Mouse (Mus musculus) forebrain, embryonic 14.5 days (tissue): ENCODE measurements around the gene Nol4l. TPM values are rescaled to one million over a fixed set of nuclear protein-coding genes. Genes with fewer than 3 reads are reported as not detected.

ENCODE experiments used
- ATAC-seq: fragments of 200-750 bp; cut with Nextera tagmentation; 2 replicates; pipeline ENCODE4 v1.8.0; 2017; ENCODE audit warnings: mild to moderate bottlenecking, moderate library complexity
- DNase-seq: peaks from one replicate; pipeline ENCODE4 v3.0.0-alpha.2; 2015; ENCODE audit warnings: low spot score
- H3K27ac ChIP-seq: fragments of 300-500 bp; sonication (generic); 2 replicates; pipeline ENCODE4 v1.5.1; 2014; ENCODE audit warnings: low read depth, mild to moderate bottlenecking, control low read depth, low read length, moderate library complexity
- H3K27me3 ChIP-seq: fragments of 300-500 bp; sonication (generic); replicated peaks from 2 replicates; pipeline ENCODE4 v1.6.1; 2014; ENCODE audit warnings: low read length, control low read depth, mixed read lengths; ENCODE audit not compliant: control insufficient read depth, insufficient read depth
- H3K36me3 ChIP-seq: fragments of 300-500 bp; sonication (generic); 2 replicates; pipeline ENCODE4 v1.6.1; 2014; ENCODE audit warnings: low read length, control low read depth; ENCODE audit not compliant: control insufficient read depth, insufficient read depth
- H3K4me1 ChIP-seq: fragments of 300-500 bp; sonication (generic); 2 replicates; pipeline ENCODE4 v1.6.1; 2014; ENCODE audit warnings: antibody characterized with exemption, low read length, control low read depth; ENCODE audit not compliant: control insufficient read depth, insufficient read depth
- H3K4me2 ChIP-seq: fragments of 300-500 bp; sonication (generic); 2 replicates; pipeline ENCODE4 v1.6.1; 2014; ENCODE audit warnings: mild to moderate bottlenecking, control low read depth, low read length
- H3K4me3 ChIP-seq: fragments of 300-500 bp; sonication (generic); 2 replicates; pipeline ENCODE4 v1.5.1; 2014; ENCODE audit warnings: low read depth, low read length, control low read depth
- H3K9ac ChIP-seq: fragments of 300-500 bp; sonication (generic); 2 replicates; pipeline ENCODE4 v1.6.1; 2014; ENCODE audit warnings: mild to moderate bottlenecking, low read length, control low read depth, moderate library complexity
- H3K9me3 ChIP-seq: fragments of 300-500 bp; sonication (generic); replicated peaks from 2 replicates; pipeline ENCODE4 v1.6.1; 2016; ENCODE audit warnings: low read length, control low read depth, mixed read lengths; ENCODE audit not compliant: control insufficient read depth
- WGBS: fragments of 180-500 bp; shearing (Covaris S2); extraction: QIAGEN DNeasy Blood & Tissue Kit; methylation state at CpG from one replicate; pipeline ENCODE4 v1.1.7; 2014; 5-methylcytosine and 5-hydroxymethylcytosine counted together
- polyA plus RNA-seq: library from polyadenylated mRNA; unstranded; fragments of >200 nt; fragmentation: Nextera tagmentation; extraction: Ambion mirVana; gene quantifications from 2 replicates; pipeline ENCODE4 v1.2.1, GENCODE M21; 2014

Gene Nol4l
- polyA plus RNA-seq, 1 experiment from 2014 or later, result 31.4 TPM

- WGBS, result under 1% methylated on average over 51 of the region's 53 CpGs
- Histone ChIP-seq H3K4me3 (peak overlapping the region; percentile 74), H3K36me3 (no peaks in the 10 kb centered on the region), H3K9me3 (no peaks in the 10 kb centered on the region), H3K27me3 (no peaks in the 10 kb centered on the region), H3K4me2 (peak overlapping the region; percentile 97), H3K4me1 (peaks cover 11% of the 10 kb centered on the region), H3K9ac (peak overlapping the region; percentile 80), H3K27ac (peak overlapping the region; percentile 88)
- peak; percentile 46 for DNase-seq
- ATAC-seq, result peak; percentile 26
These were observed 398 bp downstream of the Nol4l start for GRCm38 (mm10) chr2:153529365-153529781.

DNA sequence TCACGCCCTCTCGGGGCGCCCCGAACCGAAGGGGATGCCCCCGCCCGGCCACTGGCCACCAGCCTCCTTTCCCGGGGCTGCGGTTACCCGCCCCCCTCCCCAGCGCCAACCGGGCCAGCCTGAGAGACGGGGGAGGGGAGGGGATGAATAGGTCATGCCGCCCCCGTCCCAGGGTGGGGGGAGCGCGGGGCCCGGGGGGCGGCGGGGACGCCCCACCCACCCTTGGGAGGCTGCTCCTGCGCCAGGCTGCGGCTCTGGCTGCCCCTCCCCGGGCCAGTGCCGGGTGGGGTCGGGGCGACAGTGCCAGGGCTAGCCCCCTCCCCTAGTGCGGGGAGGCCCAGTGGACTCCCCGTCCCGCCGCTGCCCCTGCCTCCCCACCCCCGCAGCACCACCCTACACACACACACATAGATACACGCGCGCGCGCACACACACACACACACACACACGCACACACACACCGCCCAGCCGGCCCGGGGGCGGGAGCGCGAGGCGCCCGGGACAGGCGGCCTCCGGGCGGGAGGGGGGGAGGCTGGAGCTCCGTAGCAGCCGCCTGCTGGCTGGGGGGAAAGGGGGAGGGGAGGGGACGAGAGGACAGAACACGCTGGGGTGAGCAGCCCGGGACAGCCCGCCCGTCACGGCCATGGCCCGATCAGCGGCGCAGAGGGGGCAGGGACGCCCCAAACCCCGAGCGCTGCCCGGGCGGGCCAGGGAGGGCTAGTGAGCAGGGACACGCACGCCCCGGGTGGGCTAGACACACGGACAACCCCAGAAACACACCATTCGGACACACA, 1.0 kb downstream of the Nol4l start:
- Histone ChIP-seq H3K4me3 (peak overlapping the region; percentile 74), H3K9ac (peak overlapping the region; percentile 80), H3K9me3 (no peaks in the 10 kb centered on the region), H3K36me3 (no peaks in the 10 kb centered on the region), H3K4me2 (peak overlapping the region; percentile 97), H3K27me3 (no peaks in the 10 kb centered on the region), H3K27ac (peak overlapping the region; percentile 88), H3K4me1 (peaks cover 13% of the 10 kb centered on the region)
- DNase-seq (peak; percentile 59), ATAC-seq (peak; percentile 42)
- WGBS, result under 1% methylated on average over 20 of the region's 70 CpGs

GRCm38 (mm10) chr2:153527580-153528531, 1.9 kb downstream of the Nol4l start:
- no peaks in the 10 kb centered on the region for H3K27me3 ChIP-seq
- ATAC-seq, result peak; percentile 45

DNA sequence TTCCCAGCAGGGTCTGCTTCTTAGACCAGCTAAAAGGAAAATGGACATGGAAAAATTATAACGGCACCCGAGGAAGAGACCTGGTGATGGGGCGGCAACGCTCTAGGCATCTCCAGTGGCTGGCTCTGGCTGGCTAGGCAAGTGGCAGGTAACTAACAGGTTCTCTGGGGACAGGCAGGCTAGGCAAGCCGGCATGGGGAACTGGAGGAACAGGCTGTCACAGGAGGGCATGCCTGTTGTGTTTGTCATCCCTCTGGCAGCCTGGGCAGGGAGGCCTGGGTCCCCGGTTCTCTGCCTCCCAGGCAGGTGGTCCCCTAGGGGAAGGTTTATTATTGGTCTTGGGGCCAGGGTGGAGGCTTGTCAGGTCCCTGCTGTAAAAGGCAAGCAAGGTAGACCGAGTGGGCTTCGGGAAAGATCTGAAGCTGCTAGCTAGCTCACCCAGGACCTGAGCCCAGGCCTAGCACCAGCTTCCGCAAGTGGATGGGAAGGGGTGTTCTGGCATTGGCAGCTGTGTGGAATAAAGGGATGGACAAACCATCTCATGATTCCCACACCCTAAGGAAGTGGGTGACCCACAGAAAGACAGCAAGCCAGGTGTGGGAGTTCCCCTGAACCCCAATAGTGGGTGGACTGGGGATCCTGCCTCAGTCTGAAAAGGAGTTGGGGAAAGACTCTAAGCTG, 2.8 kb downstream of the Nol4l start:
- Histone ChIP-seq H3K4me1 (peaks cover 19% of the 10 kb centered on the region), H3K4me2 (peak overlapping the region; percentile 97), H3K4me3 (peak overlapping the region; percentile 74), H3K27me3 (no peaks in the 10 kb centered on the region), H3K9ac (peak overlapping the region; percentile 80), H3K9me3 (no peaks in the 10 kb centered on the region), H3K36me3 (no peaks in the 10 kb centered on the region), H3K27ac (peak overlapping the region; percentile 17; the same call in 1 of the 2 replicates)
- 46% methylated on average over 9 of the region's 9 CpGs for WGBS
- DNase-seq (no peak), ATAC-seq (no peak)

More at GRCm38 (mm10) chr2:153527580-153528531, 1.9 kb downstream of the Nol4l start:
- no peaks in the 10 kb centered on the region for H3K36me3 ChIP-seq
- H3K27ac ChIP-seq, result peak overlapping the region; percentile 88
- WGBS, result under 1% methylated on average over 64 of the region's 85 CpGs
- no peaks in the 10 kb centered on the region for H3K9me3 ChIP-seq
- peak overlapping the region; percentile 97 for H3K4me2 ChIP-seq
- H3K9ac ChIP-seq, result peak overlapping the region; percentile 80
- H3K4me1 ChIP-seq, result peaks cover 13% of the 10 kb centered on the region
- peak overlapping the region; percentile 74 for H3K4me3 ChIP-seq
- DNase-seq, result peak; percentile 72

DNA sequence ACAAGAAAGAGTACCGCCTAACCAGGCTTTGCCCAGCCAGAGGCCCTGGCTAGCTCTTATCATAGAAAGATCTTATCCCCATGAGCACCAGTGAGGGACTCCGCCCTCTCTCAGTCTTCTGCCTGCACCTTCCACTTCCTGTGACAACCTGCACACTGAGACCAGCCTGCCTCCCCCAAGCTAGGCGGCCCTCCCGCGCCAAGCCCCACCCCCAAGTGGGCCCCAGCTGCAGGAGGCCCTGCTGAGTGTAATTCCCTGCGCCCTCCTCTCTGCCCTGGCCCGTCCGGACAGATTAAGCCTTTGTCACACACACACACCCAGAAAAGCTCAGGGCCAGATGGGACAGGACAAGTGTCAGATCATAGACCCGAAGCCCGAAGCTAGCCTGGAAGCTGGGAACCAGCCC, 3.9 kb downstream of the Nol4l start:
- ATAC-seq (no peak), DNase-seq (no peak)
- H3K4me3 ChIP-seq, result no peak overlapping the region
- H3K27ac ChIP-seq, result no peak overlapping the region; the same call in 1 of the 2 replicates
- no peaks in the 10 kb centered on the region for H3K27me3 ChIP-seq
- 13% methylated on average over 10 of the region's 10 CpGs for WGBS
- H3K9me3 ChIP-seq, result no peaks in the 10 kb centered on the region
- H3K4me2 ChIP-seq, result no peak overlapping the region
- H3K9ac ChIP-seq, result peak overlapping the region; percentile 32; the same call in 1 of the 2 replicates
- peaks cover 19% of the 10 kb centered on the region for H3K4me1 ChIP-seq
- H3K36me3 ChIP-seq, result no peaks in the 10 kb centered on the region

DNA sequence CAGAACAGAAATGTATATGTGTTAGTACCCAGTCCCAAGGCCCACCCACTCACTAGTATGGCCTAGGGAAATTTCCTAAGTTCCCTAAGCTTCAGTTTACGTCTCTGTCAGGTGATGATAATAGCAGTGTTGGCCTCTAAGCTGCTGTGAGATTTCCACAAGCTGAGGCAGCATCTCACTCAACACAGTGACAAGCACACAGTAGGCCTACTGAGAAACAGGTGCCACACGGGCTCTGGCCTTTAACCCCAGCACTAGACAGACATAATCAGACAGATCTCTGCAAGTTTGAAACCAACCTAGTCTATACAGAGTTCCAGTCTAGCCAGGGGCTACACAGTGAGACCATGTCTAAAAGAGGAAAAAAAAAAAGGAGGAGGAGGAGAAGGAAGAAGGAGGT, 5.0 kb downstream of the Nol4l start:
- DNase-seq (no peak), ATAC-seq (no peak)
- H3K9me3 ChIP-seq, result no peaks in the 10 kb centered on the region
- no peak overlapping the region for H3K4me2 ChIP-seq
- no peaks in the 10 kb centered on the region for H3K27me3 ChIP-seq
- no peak overlapping the region for H3K27ac ChIP-seq
- no peak overlapping the region for H3K4me3 ChIP-seq
- peaks cover 19% of the 10 kb centered on the region for H3K4me1 ChIP-seq
- WGBS, result 65% methylated on average over 2 of the region's 2 CpGs
- no peaks in the 10 kb centered on the region for H3K36me3 ChIP-seq
- no peak overlapping the region for H3K9ac ChIP-seq

- no peaks in the 10 kb centered on the region for H3K27me3 ChIP-seq
- H3K36me3 ChIP-seq, result no peaks in the 10 kb centered on the region
- 80% methylated on average over 12 of the region's 12 CpGs for WGBS
- no peak overlapping the region for H3K4me2 ChIP-seq
- no peaks in the 10 kb centered on the region for H3K9me3 ChIP-seq
- H3K4me3 ChIP-seq, result no peak overlapping the region
- no peak overlapping the region for H3K27ac ChIP-seq
- H3K9ac ChIP-seq, result no peak overlapping the region
- H3K4me1 ChIP-seq, result peaks cover 19% of the 10 kb centered on the region
- no peak for ATAC-seq
- no peak for DNase-seq
These were observed 6.1 kb downstream of the Nol4l start for GRCm38 (mm10) chr2:153523656-153524055.

DNA sequence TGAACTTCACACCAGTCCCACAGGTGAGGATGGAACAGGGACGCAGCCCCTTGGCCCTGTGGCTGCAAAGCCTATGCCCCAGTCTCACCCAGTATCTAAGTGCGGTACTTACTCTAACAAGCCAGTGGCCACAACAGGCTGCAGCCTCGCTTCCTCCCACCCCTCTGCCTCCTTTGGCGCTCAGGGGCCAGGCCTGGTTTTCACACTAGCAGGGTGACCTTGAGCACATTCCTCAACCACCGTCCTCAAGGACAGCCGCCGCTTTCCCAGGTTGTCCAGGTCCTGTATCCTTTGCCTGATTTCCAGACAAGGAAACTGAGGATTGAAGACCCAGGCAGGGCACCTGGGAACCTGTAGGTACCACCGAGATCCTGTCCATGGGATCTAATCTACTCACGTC, 6.6 kb downstream of the Nol4l start:
- H3K4me3 ChIP-seq, result no peak overlapping the region
- H3K36me3 ChIP-seq, result no peaks in the 10 kb centered on the region
- H3K9ac ChIP-seq, result no peak overlapping the region
- WGBS, result 63% methylated on average over 9 of the region's 9 CpGs
- no peak overlapping the region for H3K4me2 ChIP-seq
- ATAC-seq (no peak), DNase-seq (no peak)
- peaks cover 19% of the 10 kb centered on the region for H3K4me1 ChIP-seq
- no peaks in the 10 kb centered on the region for H3K27me3 ChIP-seq
- H3K9me3 ChIP-seq, result no peaks in the 10 kb centered on the region
- no peak overlapping the region for H3K27ac ChIP-seq
